In genomic region chr11:4629861-4630280, GRCm38 (mm10) we compare ENCODE assay signal across 11 mouse cellular contexts. TPM values are rescaled to one million over a fixed set of nuclear protein-coding genes. Genes with fewer than 3 reads are reported as not detected.
DNase-seq lines count a peak whose midpoint lies in the region; ATAC-seq lines count a peak whose summit lies in the region.
"Had no signal": no experiment of that assay in that cellular context is flagged by ENCODE, and none has a peak within 500 bp of the region (broad histone marks: within the 10 kb centered on the region; RNA-seq: fewer than 3 reads in every experiment).

No protein-coding gene starts in this region.

- H3K9ac ChIP-seq in liver, embryonic 12.5 days: no peak overlapping the region
- 0 out of 2 replicates have a peak overlapping the region, but pooled peaks have one; percentile 36 for H3K9ac ChIP-seq in embryonic facial prominence, embryonic 13.5 days
- H3K9ac ChIP-seq in limb, embryonic 12.5 days (replicated peaks): 0 out of 2 replicates have a peak overlapping the region, but pooled peaks have one; percentile 18
- H3K9ac ChIP-seq: forebrain, embryonic 13.5 days had no signal

- 33% methylated on average over 8 of the region's 8 CpGs for WGBS in liver, embryonic 12.5 days (ENCODE audit: insufficient replicate concordance)
- 12% methylated on average over 8 of the region's 8 CpGs for WGBS in embryonic facial prominence, embryonic 13.5 days
- WGBS in limb, embryonic 12.5 days: 21% methylated on average over 8 of the region's 8 CpGs

- no peaks in the 10 kb centered on the region for H3K36me3 ChIP-seq in liver, embryonic 12.5 days
- H3K36me3 ChIP-seq in embryonic facial prominence, embryonic 13.5 days: no peaks in the 10 kb centered on the region
- no peaks in the 10 kb centered on the region for H3K36me3 ChIP-seq in limb, embryonic 12.5 days

- ATAC-seq in liver, embryonic 12.5 days: no peak
- ATAC-seq in embryonic facial prominence, embryonic 13.5 days (ENCODE audit: insufficient number of reproducible peaks, insufficient read depth, low FRiP score, low TSS enrichment, low read depth): no peak
- ATAC-seq in limb, embryonic 12.5 days (ENCODE audit: insufficient number of reproducible peaks, insufficient read depth, low FRiP score, low TSS enrichment, low read depth): no peak
- ATAC-seq in granulocyte monocyte progenitor cell, adult 5-6 weeks (replicated peaks; ENCODE audit: poor library complexity, severe bottlenecking): no peak
- ATAC-seq: forebrain, embryonic 13.5 days; intestine, embryonic 16.5 days had no signal

- H3K9me3 ChIP-seq in liver, embryonic 12.5 days (replicated peaks): no peaks in the 10 kb centered on the region
- no peaks in the 10 kb centered on the region for H3K9me3 ChIP-seq in embryonic facial prominence, embryonic 13.5 days
- H3K9me3 ChIP-seq in limb, embryonic 12.5 days: no peaks in the 10 kb centered on the region
- H3K9me3 ChIP-seq: forebrain, embryonic 13.5 days had no signal

- H3K4me3 ChIP-seq in liver, embryonic 12.5 days: no peak overlapping the region
- no peak overlapping the region for H3K4me3 ChIP-seq in embryonic facial prominence, embryonic 13.5 days
- H3K4me3 ChIP-seq in limb, embryonic 12.5 days (replicated peaks): no peak overlapping the region
- H3K4me3 ChIP-seq: forebrain, embryonic 13.5 days had no signal

- peaks cover 19% of the 10 kb centered on the region for H3K27me3 ChIP-seq in liver, embryonic 12.5 days (replicated peaks)
- no peaks in the 10 kb centered on the region for H3K27me3 ChIP-seq in embryonic facial prominence, embryonic 13.5 days
- no peaks in the 10 kb centered on the region for H3K27me3 ChIP-seq in limb, embryonic 12.5 days
- H3K27me3 ChIP-seq: forebrain, embryonic 13.5 days had no signal

- peaks cover 15% of the 10 kb centered on the region for H3K4me1 ChIP-seq in liver, embryonic 12.5 days
- H3K4me1 ChIP-seq in embryonic facial prominence, embryonic 13.5 days: peaks cover 8% of the 10 kb centered on the region
- H3K4me1 ChIP-seq in limb, embryonic 12.5 days (replicated peaks): peaks cover 7% of the 10 kb centered on the region; the same call in 1 of the 2 replicates

- peak overlapping the region; percentile 41 for H3K27ac ChIP-seq in liver, embryonic 12.5 days
- peak overlapping the region; percentile 28; the same call in 1 of the 2 replicates for H3K27ac ChIP-seq in embryonic facial prominence, embryonic 13.5 days
- H3K27ac ChIP-seq in limb, embryonic 12.5 days: no peak overlapping the region
- H3K27ac ChIP-seq: forebrain, embryonic 13.5 days had no signal

- DNase-seq in liver: no peak
- DNase-seq in retina, postnatal 1 day: peak; percentile 52
- no peak for DNase-seq in urinary bladder, adult 2 months (ENCODE audit: low spot score)
- no peak for DNase-seq in MN1 (ENCODE audit: low spot score)

- no peak overlapping the region for H3K4me2 ChIP-seq in liver, embryonic 12.5 days
- no peak overlapping the region for H3K4me2 ChIP-seq in embryonic facial prominence, embryonic 13.5 days
- no peak overlapping the region for H3K4me2 ChIP-seq in limb, embryonic 12.5 days
- H3K4me2 ChIP-seq: forebrain, embryonic 13.5 days had no signal

RNA-seq across cellular contexts. Expression of gene Ascc2, which starts 7.7 kb away (rescaled TPM):
- polyA plus RNA-seq in liver, embryonic 12.5 days (2016; fragmentation: Nextera tagmentation; extraction: Ambion mirVana): 26.7 and 27.8 TPM in 2 replicates
- polyA plus RNA-seq in embryonic facial prominence, embryonic 13.5 days (2015; fragmentation: Nextera tagmentation; extraction: Ambion mirVana): 33.8 and 35.5 TPM in 2 replicates
- 37.2 and 39.7 TPM in 2 replicates for polyA plus RNA-seq in limb, embryonic 12.5 days (2016; fragmentation: Nextera tagmentation; extraction: Ambion mirVana)
- total RNA-seq in granulocyte monocyte progenitor cell, adult 5-6 weeks (2014; fragmentation: Nextera tagmentation): 36.3 and 36.4 TPM in 2 replicates
- 23.1 and 23.7 TPM in 2 replicates for total RNA-seq in granulocyte monocyte progenitor cell, adult 5-6 weeks (2017)
- polyA plus RNA-seq in urinary bladder, adult 2 months (2012; rRNA removed): 35.0 and 39.9 TPM in 2 replicates

RNA-seq across cellular contexts. Expression of gene Gm11032, which starts 10.0 kb away (rescaled TPM):
- not detected in 2 replicates for polyA plus RNA-seq in liver, embryonic 12.5 days (2016; fragmentation: Nextera tagmentation; extraction: Ambion mirVana)
- polyA plus RNA-seq in embryonic facial prominence, embryonic 13.5 days (2015; fragmentation: Nextera tagmentation; extraction: Ambion mirVana): not detected in 2 replicates
- not detected in 2 replicates for polyA plus RNA-seq in limb, embryonic 12.5 days (2016; fragmentation: Nextera tagmentation; extraction: Ambion mirVana)
- total RNA-seq in granulocyte monocyte progenitor cell, adult 5-6 weeks (2014; fragmentation: Nextera tagmentation): not detected in 2 replicates
- not detected in 2 replicates for total RNA-seq in granulocyte monocyte progenitor cell, adult 5-6 weeks (2017)
- polyA plus RNA-seq in urinary bladder, adult 2 months (2012; rRNA removed): not detected in 2 replicates
- total RNA-seq: MEL had no signal
- polyA plus RNA-seq: forebrain, embryonic 13.5 days; intestine, embryonic 16.5 days had no signal

RNA-seq across cellular contexts. Expression of gene Mtmr3, which starts 35.2 kb away (rescaled TPM):
- polyA plus RNA-seq in liver, embryonic 12.5 days (2016; fragmentation: Nextera tagmentation; extraction: Ambion mirVana): 38.8 and 41.4 TPM in 2 replicates
- polyA plus RNA-seq in embryonic facial prominence, embryonic 13.5 days (2015; fragmentation: Nextera tagmentation; extraction: Ambion mirVana): 26.7 and 30.6 TPM in 2 replicates
- 39.5 and 40.0 TPM in 2 replicates for polyA plus RNA-seq in limb, embryonic 12.5 days (2016; fragmentation: Nextera tagmentation; extraction: Ambion mirVana)
- total RNA-seq in granulocyte monocyte progenitor cell, adult 5-6 weeks (2014; fragmentation: Nextera tagmentation): 47.6 and 48.6 TPM in 2 replicates
- 57.7 and 76.1 TPM in 2 replicates for total RNA-seq in granulocyte monocyte progenitor cell, adult 5-6 weeks (2017)
- 46.3 and 50.0 TPM in 2 replicates for polyA plus RNA-seq in urinary bladder, adult 2 months (2012; rRNA removed)
